Mouse (Mus musculus): ENCODE results near the gene Fam83f. TPM values are rescaled to one million over a fixed set of nuclear protein-coding genes. Genes with fewer than 3 reads are reported as not detected.

Gene Fam83f
- total RNA-seq (2021): under 1 TPM in 1 of 2 experiments, not detected in 1; 0.08 TPM

- DNase-seq (ENCODE audit: low spot score): peak; percentile 20
- intact Hi-C loops (cut with DNase I): no loop called here
Observed at GRCm38 (mm10) chr15:80671295-80672252, at the start of gene Fam83f. TSS of gene Fam83f (plus strand) at chr15:80671847.

DNA sequence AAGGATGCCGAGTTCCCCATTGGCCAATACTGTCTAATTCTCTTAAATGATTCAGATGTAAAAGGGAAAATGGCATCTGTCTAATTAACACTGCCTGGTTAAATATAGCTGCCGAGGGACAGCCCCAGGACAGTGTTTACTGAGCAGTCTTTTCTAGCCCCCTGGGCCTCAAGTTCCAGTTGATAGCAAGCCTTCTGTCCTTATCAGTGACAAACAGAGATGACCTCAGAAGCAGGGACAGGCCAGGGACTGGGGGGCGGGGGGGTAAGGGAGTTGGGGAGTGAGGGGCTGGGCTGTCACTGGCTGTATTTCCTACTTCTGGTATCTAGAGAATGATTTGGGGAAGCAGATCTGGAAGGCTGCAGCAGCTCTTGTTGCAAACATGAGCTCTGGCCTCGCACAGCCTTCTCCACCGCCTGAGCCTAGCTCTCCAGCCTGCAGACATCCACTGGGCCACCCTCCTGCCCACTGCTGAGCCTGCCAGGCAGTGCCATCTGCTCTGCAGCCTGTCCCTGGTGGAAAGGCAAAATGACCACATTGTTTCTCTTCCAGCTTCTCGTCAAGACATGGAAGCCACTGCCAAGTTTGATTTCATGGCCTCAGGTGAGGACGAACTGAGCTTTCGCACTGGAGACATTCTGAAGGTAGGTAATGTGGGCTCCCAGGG is 48.3 kb upstream of the Fam83f start:
- intact Hi-C loops (cut with DNase I): no loop called here
- DNase-seq (ENCODE audit: low spot score): no peak

- intact Hi-C loops (cut with DNase I): no loop called here
- no peak for DNase-seq (ENCODE audit: low spot score)
Observed at GRCm38 (mm10) chr15:80626472-80626871, 45.2 kb upstream of the Fam83f start.

DNA sequence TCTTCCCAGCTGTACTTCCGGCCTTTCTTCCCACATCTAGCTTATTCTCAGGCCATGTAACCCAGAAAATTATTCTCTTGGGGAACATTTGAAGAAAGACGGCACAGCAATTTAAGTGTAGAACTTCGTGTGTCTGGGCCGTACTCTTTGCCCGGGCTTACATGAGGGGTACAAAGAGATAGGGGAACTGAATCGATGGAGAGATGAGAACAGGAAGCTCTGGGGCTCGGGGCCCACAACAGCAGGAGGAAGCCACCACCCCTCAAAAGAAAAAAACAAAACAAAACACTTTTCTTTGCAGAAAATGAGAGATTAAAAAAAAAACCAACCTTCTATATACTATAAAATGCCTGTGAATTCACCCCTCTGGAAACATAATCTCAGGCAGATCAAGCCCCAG is 41.5 kb upstream of the Fam83f start:
- DNase-seq (ENCODE audit: low spot score): no peak
- intact Hi-C loops (cut with DNase I): no loop called here

GRCm38 (mm10) chr15:80630711-80631110 is 40.9 kb upstream of the Fam83f start:
- no peak for DNase-seq (ENCODE audit: low spot score)
- intact Hi-C loops (cut with DNase I): no loop called here

- intact Hi-C loops (cut with DNase I): no loop called here
- no peak for DNase-seq (ENCODE audit: low spot score)
Observed at GRCm38 (mm10) chr15:80631311-80631710, 40.3 kb upstream of the Fam83f start.

DNA sequence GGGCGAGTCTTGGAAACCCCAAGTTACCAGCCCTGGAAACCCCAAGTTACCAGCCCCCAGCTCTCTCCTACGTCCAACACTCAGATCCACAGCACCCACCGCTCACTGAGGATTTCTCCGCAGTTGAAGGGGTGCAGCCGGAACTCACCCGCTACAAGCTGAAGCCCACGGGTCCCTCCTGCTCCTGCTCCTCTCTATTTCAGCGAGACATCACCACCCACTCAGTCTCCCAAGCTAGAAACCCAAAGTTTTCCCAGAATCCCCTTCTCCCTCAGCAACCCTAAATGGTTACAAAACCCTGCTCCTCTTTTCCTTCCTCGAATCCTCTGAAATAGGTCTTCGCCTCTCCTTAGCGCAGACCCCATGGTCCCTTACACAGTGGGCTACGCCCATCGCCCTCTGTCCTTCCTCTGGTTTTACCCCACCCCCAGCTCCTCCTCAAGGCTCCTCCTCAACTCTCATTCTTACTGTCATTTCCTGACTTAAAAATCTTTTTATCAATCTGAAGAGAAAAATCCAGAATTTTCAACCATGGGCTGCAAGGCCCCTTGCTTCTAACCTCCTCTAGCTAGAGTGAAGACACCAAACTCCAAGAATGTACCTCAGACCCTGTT is 39.3 kb upstream of the Fam83f start:
- intact Hi-C loops (cut with DNase I): no loop called here

GRCm38 (mm10) chr15:80634391-80635193 is 37.1 kb upstream of the Fam83f start:
- intact Hi-C loops (cut with DNase I): loop anchor here (1.0 kb wide), 1 partner anchor 60 kb away; no protein-coding TSS in a partner anchor
- DNase-seq (ENCODE audit: low spot score): no peak

More for the DNA sequence above, 39.3 kb upstream of the Fam83f start:
- DNase-seq (ENCODE audit: low spot score): no peak

- no peak for DNase-seq (ENCODE audit: low spot score)
- intact Hi-C loops (cut with DNase I): no loop called here
Observed at GRCm38 (mm10) chr15:80636757-80637372, 34.8 kb upstream of the Fam83f start.

- no peak for DNase-seq (ENCODE audit: low spot score)
- intact Hi-C loops (cut with DNase I): no loop called here
Observed at GRCm38 (mm10) chr15:80639071-80639702, 32.5 kb upstream of the Fam83f start.

GRCm38 (mm10) chr15:80639874-80640273 is 31.8 kb upstream of the Fam83f start:
- intact Hi-C loops (cut with DNase I): no loop called here
- DNase-seq (ENCODE audit: low spot score): no peak

- intact Hi-C loops (cut with DNase I): no loop called here
- no peak for DNase-seq (ENCODE audit: low spot score)
Observed at GRCm38 (mm10) chr15:80641702-80642435, 29.8 kb upstream of the Fam83f start.

- DNase-seq (ENCODE audit: low spot score): no peak
Observed at GRCm38 (mm10) chr15:80645006-80645797, 26.4 kb upstream of the Fam83f start.

DNA sequence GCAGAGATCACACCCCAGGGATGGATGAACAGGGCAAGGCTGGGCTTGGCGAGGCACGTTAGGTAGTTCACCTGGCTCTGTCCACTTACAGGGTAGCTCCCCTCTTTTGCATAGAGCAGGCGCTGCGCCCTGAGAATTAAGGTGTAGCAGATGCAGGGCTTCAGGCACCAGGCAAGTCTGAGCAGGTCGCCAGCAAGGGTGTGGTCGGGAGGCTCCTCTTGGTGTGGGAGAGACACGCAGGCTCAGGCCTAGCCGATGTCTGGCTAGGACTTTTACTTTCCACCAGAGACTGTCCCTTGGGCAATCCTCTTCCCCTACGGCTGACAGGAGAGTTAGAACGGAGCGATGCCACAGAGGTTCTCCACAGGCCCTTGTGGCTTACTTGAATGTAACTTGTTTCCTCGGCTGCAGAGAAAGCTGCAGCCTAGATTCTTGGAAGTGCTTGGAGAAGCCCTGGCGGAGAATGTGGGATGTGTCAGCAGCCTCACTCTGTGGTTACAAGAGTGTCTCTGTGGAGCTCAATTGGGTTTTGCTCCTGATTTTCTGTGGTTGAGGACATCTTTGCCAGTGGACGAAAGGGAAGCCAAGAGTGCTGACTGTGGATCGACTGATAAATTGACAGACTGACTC is 22.6 kb upstream of the Fam83f start:
- intact Hi-C loops (cut with DNase I): no loop called here
- no peak for DNase-seq (ENCODE audit: low spot score)

More at GRCm38 (mm10) chr15:80645006-80645797, 26.4 kb upstream of the Fam83f start:
- intact Hi-C loops (cut with DNase I): no loop called here

- no peak for DNase-seq (ENCODE audit: low spot score)
- intact Hi-C loops (cut with DNase I): no loop called here
Observed at GRCm38 (mm10) chr15:80650412-80650811, 21.2 kb upstream of the Fam83f start.

DNA sequence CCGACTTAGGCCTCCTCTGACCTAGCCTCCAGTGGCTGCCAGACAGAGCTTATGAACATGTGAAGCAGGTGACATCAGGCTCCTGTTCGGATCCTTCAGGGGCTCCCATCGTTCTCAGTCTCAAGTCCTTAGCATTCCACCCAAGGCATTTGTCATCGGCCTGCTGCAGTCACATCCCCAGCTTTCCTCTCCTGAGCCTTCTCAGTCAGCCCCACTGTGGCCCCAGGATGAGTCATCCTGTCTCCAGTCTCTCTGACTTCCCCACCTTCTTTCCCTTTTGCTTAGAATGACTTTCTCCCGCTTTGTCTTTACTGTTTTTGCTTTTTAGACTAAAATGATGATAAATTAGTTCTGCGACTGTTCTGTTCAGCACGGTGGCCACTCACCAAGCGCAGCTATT is 17.8 kb upstream of the Fam83f start:
- intact Hi-C loops (cut with DNase I): no loop called here
- DNase-seq (ENCODE audit: low spot score): no peak

Data from heart, postnatal 25 days (tissue).